Mouse (Mus musculus): ENCODE measurements around the gene Btg1. TPM values are rescaled to one million over a fixed set of nuclear protein-coding genes. Genes with fewer than 3 reads are reported as not detected.

Gene Btg1
- polyA plus RNA-seq, 1 experiment = 130 TPM

GRCm38 (mm10) chr10:96654576-96654975, 37.8 kb downstream of the Btg1 start:
- no peak overlapping the region for H3K4me3 ChIP-seq (ENCODE audit: control insufficient read depth, low read depth, low read length)
- H3K27ac ChIP-seq (ENCODE audit: control insufficient read depth, insufficient read depth, low read depth, low read length) = no peak overlapping the region
- no peaks in the 10 kb centered on the region for H3K36me3 ChIP-seq (ENCODE audit: control insufficient read depth, insufficient read depth, low read length)
- H3K27me3 ChIP-seq (ENCODE audit: control insufficient read depth, insufficient read depth, low read length) = no peaks in the 10 kb centered on the region
- no peaks in the 10 kb centered on the region for H3K4me1 ChIP-seq (ENCODE audit: control insufficient read depth, insufficient read depth, low read length)
- no peak for TF ChIP-seq CTCF (IDR thresholded peaks at IDR 0.05; ENCODE audit: control insufficient read depth, insufficient read depth, insufficient replicate concordance, low read depth, low read length)
- no peak for TF ChIP-seq POLR2A (IDR thresholded peaks at IDR 0.05; ENCODE audit: control insufficient read depth, low read depth, low read length)

GRCm38 (mm10) chr10:96655066-96655465, 38.3 kb downstream of the Btg1 start:
- no peaks in the 10 kb centered on the region for H3K36me3 ChIP-seq (ENCODE audit: control insufficient read depth, insufficient read depth, low read length)
- H3K27ac ChIP-seq (ENCODE audit: control insufficient read depth, insufficient read depth, low read depth, low read length) = no peak overlapping the region
- H3K4me3 ChIP-seq (ENCODE audit: control insufficient read depth, low read depth, low read length) = no peak overlapping the region
- H3K4me1 ChIP-seq (ENCODE audit: control insufficient read depth, insufficient read depth, low read length) = no peaks in the 10 kb centered on the region
- H3K27me3 ChIP-seq (ENCODE audit: control insufficient read depth, insufficient read depth, low read length) = no peaks in the 10 kb centered on the region
- TF ChIP-seq CTCF (IDR thresholded peaks at IDR 0.05; ENCODE audit: control insufficient read depth, insufficient read depth, insufficient replicate concordance, low read depth, low read length) = no peak
- TF ChIP-seq POLR2A (IDR thresholded peaks at IDR 0.05; ENCODE audit: control insufficient read depth, low read depth, low read length) = no peak

GRCm38 (mm10) chr10:96656176-96656575, 39.4 kb downstream of the Btg1 start:
- H3K36me3 ChIP-seq (ENCODE audit: control insufficient read depth, insufficient read depth, low read length) = no peaks in the 10 kb centered on the region
- H3K27me3 ChIP-seq (ENCODE audit: control insufficient read depth, insufficient read depth, low read length) = no peaks in the 10 kb centered on the region
- no peak for TF ChIP-seq POLR2A (IDR thresholded peaks at IDR 0.05; ENCODE audit: control insufficient read depth, low read depth, low read length)
- TF ChIP-seq CTCF (IDR thresholded peaks at IDR 0.05; ENCODE audit: control insufficient read depth, insufficient read depth, insufficient replicate concordance, low read depth, low read length) = no peak
- H3K27ac ChIP-seq (ENCODE audit: control insufficient read depth, insufficient read depth, low read depth, low read length) = no peak overlapping the region
- H3K4me3 ChIP-seq (ENCODE audit: control insufficient read depth, low read depth, low read length) = no peak overlapping the region
- no peaks in the 10 kb centered on the region for H3K4me1 ChIP-seq (ENCODE audit: control insufficient read depth, insufficient read depth, low read length)

- no peaks in the 10 kb centered on the region for H3K4me1 ChIP-seq (ENCODE audit: control insufficient read depth, insufficient read depth, low read length)
- no peak overlapping the region for H3K27ac ChIP-seq (ENCODE audit: control insufficient read depth, insufficient read depth, low read depth, low read length)
- no peaks in the 10 kb centered on the region for H3K36me3 ChIP-seq (ENCODE audit: control insufficient read depth, insufficient read depth, low read length)
- H3K4me3 ChIP-seq (ENCODE audit: control insufficient read depth, low read depth, low read length) = no peak overlapping the region
- H3K27me3 ChIP-seq (ENCODE audit: control insufficient read depth, insufficient read depth, low read length) = no peaks in the 10 kb centered on the region
- TF ChIP-seq POLR2A (IDR thresholded peaks at IDR 0.05; ENCODE audit: control insufficient read depth, low read depth, low read length) (no peak), CTCF (IDR thresholded peaks at IDR 0.05; ENCODE audit: control insufficient read depth, insufficient read depth, insufficient replicate concordance, low read depth, low read length) (no peak)
These were observed 42.1 kb downstream of the Btg1 start for GRCm38 (mm10) chr10:96658906-96659305.

DNA sequence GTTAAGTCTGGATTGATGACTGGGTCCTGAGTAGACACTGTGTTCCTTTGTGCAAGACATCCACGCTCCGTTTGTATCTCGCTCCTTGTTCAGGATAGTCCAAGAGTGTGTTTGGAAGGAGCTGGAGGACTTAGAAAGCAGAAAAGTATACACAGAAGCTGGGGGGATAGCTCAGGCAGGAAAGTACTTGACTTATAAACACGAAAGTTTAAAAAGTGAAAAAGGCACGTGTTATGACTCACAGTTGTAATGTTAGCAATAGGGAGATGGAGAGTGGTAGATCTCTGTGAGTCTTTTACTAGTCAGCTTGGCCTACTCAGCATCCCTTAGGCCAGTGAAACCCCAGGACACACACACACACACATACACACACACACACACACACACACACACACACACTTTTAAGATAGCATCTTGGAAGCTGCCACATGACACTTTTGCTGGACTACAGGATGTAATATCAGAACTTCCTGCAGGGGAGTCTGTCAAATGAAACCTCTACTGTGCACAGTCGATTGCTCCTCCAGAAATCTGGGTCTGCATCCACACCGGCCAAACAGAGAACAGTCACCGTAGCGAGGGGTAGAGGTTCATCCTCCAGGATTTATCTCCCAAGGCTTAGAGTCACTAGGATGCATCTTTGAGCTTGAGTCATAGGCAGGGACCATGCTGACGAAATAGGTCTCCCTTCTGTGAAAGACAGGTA, 43.6 kb downstream of the Btg1 start:
- H3K27me3 ChIP-seq (ENCODE audit: control insufficient read depth, insufficient read depth, low read length) = no peaks in the 10 kb centered on the region
- H3K27ac ChIP-seq (ENCODE audit: control insufficient read depth, insufficient read depth, low read depth, low read length) = no peak overlapping the region
- no peaks in the 10 kb centered on the region for H3K36me3 ChIP-seq (ENCODE audit: control insufficient read depth, insufficient read depth, low read length)
- H3K4me1 ChIP-seq (ENCODE audit: control insufficient read depth, insufficient read depth, low read length) = no peaks in the 10 kb centered on the region
- no peak overlapping the region for H3K4me3 ChIP-seq (ENCODE audit: control insufficient read depth, low read depth, low read length)
- TF ChIP-seq CTCF (IDR thresholded peaks at IDR 0.05; ENCODE audit: control insufficient read depth, insufficient read depth, insufficient replicate concordance, low read depth, low read length) = no peak
- TF ChIP-seq POLR2A (IDR thresholded peaks at IDR 0.05; ENCODE audit: control insufficient read depth, low read depth, low read length) = no peak

DNA sequence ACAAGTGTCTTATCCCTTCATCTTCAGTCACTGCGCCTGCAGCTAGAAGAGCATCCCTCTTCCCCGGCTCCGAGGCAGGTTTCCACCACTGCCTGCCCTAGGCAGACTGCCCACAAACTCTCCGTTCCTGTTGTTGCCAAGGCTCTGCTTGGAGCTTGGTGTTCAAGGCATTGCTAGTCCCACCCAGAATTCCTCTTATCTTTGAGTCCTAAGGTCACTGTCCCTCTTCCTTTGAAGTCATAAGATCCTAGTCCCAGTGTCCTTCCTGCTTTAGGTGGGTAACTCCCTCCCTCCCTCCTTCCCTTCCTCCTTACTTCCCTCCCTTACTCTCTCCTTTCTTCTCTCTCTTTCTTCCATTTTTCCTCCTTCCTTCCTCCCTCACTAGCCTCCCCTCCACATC, 46.2 kb downstream of the Btg1 start:
- no peak overlapping the region for H3K27ac ChIP-seq (ENCODE audit: control insufficient read depth, insufficient read depth, low read depth, low read length)
- no peak for TF ChIP-seq POLR2A (IDR thresholded peaks at IDR 0.05; ENCODE audit: control insufficient read depth, low read depth, low read length)
- no peak for TF ChIP-seq CTCF (IDR thresholded peaks at IDR 0.05; ENCODE audit: control insufficient read depth, insufficient read depth, insufficient replicate concordance, low read depth, low read length)
- H3K36me3 ChIP-seq (ENCODE audit: control insufficient read depth, insufficient read depth, low read length) = no peaks in the 10 kb centered on the region
- H3K27me3 ChIP-seq (ENCODE audit: control insufficient read depth, insufficient read depth, low read length) = no peaks in the 10 kb centered on the region
- no peak overlapping the region for H3K4me3 ChIP-seq (ENCODE audit: control insufficient read depth, low read depth, low read length)
- no peaks in the 10 kb centered on the region for H3K4me1 ChIP-seq (ENCODE audit: control insufficient read depth, insufficient read depth, low read length)

GRCm38 (mm10) chr10:96663739-96664430, 47.1 kb downstream of the Btg1 start:
- no peak overlapping the region for H3K27ac ChIP-seq (ENCODE audit: control insufficient read depth, insufficient read depth, low read depth, low read length)
- H3K36me3 ChIP-seq (ENCODE audit: control insufficient read depth, insufficient read depth, low read length) = no peaks in the 10 kb centered on the region
- H3K4me1 ChIP-seq (ENCODE audit: control insufficient read depth, insufficient read depth, low read length) = no peaks in the 10 kb centered on the region
- no peaks in the 10 kb centered on the region for H3K27me3 ChIP-seq (ENCODE audit: control insufficient read depth, insufficient read depth, low read length)
- TF ChIP-seq CTCF (IDR thresholded peaks at IDR 0.05; ENCODE audit: control insufficient read depth, insufficient read depth, insufficient replicate concordance, low read depth, low read length) (no peak), POLR2A (IDR thresholded peaks at IDR 0.05; ENCODE audit: control insufficient read depth, low read depth, low read length) (no peak)
- no peak overlapping the region for H3K4me3 ChIP-seq (ENCODE audit: control insufficient read depth, low read depth, low read length)
